Mouse (Mus musculus): ENCODE data around the gene Cort.
"Not testable (repeated sequence)": the region's sequence is repeated elsewhere in the genome, so short reads cannot be mapped to it uniquely, and the experiment has no call there.

The Cort gene

DNA sequence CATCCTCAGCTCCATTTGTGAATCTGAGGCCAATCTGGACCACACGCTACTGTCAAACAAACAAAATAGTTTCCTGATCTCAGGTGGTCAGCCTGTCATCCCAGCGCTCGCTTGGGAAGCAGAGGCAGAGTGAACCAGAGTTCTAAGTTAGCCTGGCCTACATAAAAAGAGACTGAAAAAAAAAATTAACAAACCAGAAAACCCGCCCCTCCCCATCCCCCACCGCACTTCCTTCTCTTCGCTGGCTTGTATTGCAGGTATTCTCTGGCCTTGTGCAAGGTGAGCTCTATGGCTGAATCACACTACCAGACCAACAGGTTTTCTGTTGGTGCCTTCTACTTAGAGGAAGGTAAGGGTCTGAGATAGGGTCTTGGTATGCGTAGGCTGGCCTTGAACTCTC lies 21.0 kb upstream of the Cort start:
- DNase-seq (ENCODE audit: low spot score in 2 of 2): no peak

DNA sequence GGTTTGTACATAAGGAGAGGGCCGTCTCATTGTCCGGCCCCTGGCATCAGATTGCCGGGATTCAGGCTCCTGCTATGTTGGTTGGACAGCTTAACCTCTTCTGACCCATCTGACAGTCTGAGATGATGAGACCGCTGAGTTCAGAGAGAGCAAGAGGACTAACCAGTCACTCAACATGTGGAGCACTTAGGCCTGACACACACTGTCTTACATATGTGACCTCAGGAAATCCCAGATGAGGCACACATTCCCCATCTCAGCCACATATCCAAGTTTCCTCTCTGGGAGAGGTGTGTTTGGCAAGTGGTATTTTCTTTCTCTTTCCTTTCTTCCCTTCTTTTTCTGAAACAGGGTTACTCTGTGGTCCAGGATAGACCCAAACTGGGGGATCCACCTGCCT lies 18.6 kb upstream of the Cort start:
- no peak for DNase-seq (ENCODE audit: low spot score in 2 of 2)

DNA sequence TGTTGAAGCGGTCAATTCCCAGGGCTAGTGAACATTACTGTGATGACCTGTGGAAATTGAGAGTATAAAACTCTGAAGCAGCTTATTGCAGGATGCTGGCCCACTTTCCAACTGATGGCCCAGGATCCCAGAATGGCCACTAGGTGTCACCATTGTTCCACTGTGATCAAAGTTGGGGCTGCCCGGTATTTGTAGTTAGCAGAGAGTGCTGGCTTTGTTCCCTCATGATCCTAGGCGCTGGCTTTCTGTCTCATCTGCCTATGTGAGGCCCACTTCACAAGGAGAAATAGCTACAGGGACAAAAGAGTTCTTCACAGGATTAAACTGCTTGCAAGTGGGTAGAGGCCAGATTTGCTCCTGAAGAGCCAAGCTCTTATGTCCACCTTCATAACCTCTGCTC lies 17.9 kb upstream of the Cort start:
- peak; percentile 69 to 82 for DNase-seq (ENCODE audit: low spot score in 2 of 2)

DNA sequence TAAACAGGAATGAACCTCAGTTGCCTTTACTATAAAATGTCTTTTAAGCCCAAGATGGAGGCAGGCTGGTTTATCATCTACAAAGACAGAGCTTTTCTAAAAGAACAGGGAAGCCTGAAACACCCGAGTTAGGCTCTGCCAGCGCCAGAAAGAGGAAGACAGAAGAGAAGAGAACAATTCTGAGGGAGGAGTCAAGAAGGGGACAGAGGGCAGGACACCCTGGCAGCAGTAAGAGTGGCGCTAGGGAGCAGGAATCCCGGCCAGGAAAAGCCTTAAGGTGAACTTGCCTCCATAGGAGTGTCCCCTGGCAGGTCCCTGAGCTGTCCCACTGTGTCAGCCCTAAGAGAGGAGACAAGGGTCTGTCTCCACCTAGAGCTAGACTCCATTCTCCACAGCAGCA lies 17.0 kb upstream of the Cort start:
- no peak for DNase-seq (ENCODE audit: low spot score in 2 of 2)

DNA sequence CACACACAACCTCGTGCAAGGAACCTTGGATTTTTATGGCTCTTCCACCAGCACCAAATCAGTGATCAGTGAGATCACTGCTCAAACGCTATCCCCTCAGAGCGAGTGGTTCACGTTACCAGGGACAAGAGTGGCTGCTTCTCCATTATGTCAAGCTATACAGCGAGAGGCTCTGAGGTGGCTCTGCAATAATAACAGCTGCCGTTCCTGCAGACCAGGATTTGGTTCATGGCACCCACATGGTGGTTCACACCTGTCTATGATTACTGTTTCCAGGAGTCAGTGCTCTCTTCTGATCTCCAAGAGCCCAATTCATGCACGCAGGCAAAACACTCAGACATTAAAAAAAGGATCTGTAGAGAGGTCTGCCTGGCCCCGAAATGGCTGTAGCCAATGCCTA lies 12.0 kb upstream of the Cort start:
- no peak for DNase-seq (ENCODE audit: low spot score in 2 of 2)

DNA sequence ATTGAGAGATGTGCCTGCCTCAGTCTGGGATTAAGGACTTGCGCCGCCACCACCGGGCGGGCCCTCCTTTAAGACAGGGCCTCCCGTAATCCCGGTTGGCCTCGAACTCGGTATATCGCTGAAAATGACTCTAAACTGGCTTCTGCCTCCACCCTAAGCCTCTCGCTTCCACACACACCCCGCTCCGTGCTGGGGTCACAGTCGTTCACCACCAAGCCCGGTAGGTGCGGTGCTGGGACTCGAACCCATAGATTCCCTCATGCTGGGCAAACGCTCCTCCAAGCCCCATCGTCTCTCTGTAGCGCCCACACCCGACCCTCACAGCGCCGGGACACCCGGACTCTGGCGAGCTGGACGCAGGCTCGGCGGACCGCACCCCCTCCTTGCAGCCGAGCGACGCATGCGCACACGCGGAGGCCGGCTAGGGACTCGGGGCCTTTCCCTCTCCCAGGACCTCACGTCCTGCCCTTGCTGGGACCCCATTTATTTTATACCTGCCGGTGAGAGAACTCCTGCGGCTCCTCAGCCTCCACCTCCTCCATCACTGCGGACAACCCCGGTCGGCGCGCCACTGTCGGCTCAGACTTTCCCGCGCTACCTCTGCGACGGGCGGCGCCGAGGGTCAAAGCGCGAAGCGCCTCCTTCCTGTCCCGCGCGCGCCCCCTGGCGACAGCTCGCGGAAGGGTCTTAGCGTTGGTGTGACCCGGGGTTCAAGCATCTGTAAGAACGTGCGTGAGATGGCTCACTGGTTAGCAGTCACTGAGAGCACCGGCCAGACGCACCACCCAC lies 10.6 kb upstream of the Cort start, which contains the start of gene Cenps:
Gene Cenps, minus strand, starts transcription at position 648 of the 789 bp plus-strand sequence.
- DNase-seq (ENCODE audit: low spot score in 2 of 2): peak; percentile 87 to 88

DNA sequence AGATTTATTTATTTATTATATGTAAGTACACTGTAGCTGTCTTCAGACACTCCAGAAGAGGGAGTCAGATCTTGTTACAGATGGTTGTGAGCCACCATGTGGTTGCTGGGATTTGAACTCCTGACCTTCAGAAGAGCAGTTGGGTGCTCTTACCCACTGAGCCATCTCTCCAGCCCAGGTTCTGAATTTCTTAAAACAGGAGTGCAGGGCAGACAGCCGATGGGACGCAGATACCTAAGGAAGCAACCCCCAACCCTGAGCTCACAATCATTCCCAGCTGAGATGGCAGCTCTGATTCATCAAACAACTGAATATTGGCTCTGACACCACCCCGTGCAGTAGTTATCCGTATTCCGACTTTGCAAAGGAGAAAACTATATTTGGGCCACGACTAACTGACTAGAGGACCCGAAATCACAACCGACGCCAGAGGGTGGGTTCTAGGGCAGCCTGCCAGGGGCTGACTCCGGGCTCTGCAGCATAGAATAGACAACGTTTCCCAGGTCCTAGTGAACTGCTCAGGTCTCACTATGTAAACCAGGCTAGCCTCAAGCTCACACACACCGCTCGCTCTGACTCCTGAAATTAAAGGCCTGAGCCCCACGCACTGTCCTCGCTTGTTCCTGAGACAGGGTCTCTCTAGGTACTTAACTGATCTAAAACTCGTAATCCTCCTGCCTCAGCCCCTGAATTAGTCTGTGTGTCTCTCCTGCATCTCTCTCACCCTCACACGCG lies 9.7 kb upstream of the Cort start:
- DNase-seq (ENCODE audit: low spot score in 2 of 2): no peak

DNA sequence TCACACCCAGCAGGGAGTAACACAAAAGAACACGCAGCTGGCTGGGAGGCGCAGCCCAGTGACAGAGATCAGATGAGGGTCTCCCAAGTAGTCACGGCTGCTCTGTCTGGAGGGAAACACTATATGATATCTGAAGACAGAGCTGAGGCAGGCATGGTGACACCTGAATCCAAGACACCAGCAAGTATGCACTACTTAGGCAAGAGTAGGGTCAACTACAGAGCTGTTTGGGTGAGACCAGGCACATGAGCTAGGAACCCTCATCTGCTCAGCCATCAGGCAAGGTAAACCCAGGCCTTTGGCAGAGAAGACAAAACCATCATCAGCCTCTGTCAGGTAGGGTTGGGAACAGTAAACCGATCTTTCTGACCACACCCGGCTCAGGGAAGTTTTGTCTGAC lies 6.8 kb upstream of the Cort start:
- no peak for DNase-seq (ENCODE audit: low spot score in 2 of 2)

DNA sequence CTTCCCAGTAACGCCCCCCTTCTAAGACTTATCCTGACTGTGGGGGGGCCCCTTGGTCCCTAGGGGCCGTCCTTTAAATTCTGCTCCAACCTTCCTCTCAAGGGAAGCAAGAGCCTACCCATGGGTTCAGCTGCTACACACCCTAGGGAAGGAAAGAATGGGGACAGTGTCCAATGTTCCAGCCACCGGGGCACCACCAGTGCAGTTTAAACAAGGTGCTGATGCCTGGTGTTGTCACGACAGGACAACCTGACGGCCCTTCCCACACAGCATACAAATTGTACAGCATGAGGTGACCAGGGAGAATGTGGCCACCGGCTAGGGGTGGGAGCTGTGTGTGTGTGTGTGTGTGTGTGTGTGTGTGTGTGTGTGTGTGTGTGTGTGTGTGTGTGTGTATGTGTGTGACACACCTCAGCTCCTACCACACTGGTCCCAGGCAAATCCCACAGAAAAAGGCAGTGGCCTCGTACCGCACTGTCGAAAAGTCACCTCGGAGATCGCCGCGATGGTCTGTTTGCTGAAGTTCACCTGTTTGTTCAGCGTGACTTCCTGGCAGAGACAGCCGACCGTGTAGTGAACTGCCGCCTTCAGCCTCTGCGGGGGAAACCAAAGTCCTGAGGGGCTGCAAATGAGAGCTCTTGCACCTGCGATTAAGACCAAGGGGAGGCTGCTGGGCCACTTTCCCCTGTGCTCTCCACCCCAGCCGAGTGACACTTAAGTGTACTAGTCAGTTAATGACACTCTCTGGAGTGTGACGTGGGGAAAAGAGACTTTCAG lies 5.4 kb upstream of the Cort start:
- no peak for DNase-seq (ENCODE audit: low spot score in 2 of 2)

DNA sequence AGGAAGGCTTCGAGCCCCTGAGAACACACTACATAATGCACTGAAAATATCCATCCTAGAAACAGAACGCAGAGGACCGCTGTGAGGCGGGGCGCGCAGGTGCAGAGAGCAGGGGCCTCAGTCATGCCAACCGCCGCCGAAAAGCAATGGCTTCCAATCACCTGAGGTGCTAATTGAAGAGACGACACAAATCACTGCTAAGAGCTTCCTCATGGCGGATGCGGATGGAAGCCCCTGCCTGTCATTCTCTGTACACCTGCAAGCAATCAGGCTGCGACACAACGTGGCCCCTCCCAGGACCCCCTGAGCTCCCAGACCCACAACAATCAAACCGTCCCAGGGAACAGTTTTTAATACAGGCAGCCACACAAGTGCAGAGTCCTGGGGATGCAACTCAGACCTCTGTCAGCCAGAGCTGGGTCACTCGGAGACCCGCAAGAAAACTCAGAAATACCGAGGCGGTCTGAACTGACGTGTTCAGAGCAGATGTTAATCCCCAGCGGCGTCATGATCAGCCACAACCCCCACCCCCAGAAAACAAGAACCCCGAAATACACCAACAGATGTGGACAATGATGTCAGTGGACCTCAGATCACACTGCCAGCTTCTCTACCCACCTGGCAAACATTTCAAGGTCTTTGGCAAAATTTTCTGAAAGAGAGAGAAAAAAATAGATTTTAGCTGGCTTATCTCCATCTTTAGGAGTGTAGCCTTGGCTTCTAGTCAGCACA lies 4.6 kb upstream of the Cort start:
- no peak for DNase-seq (ENCODE audit: low spot score in 2 of 2)

DNA sequence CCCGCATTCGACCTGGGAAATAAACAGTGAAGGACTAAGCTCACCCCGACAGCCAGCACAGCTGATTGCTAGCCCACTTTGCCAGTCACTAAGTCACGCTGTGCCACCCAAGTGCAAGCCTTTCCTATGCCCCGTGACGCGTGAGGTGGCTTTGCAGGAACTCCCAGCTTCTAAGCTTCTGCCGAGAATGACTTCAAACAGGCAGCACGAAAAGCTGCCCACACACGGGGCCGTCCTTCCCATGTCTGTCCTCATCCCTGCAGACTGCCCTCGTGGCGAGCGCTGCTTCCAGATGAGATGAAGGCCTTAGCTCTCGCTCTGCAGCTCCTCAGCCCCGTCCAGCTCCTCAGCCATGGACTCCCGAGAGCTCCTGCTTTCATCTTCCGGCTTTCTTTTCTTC lies 1.9 kb upstream of the Cort start:
- DNase-seq (ENCODE audit: low spot score in 2 of 2): no peak

DNA sequence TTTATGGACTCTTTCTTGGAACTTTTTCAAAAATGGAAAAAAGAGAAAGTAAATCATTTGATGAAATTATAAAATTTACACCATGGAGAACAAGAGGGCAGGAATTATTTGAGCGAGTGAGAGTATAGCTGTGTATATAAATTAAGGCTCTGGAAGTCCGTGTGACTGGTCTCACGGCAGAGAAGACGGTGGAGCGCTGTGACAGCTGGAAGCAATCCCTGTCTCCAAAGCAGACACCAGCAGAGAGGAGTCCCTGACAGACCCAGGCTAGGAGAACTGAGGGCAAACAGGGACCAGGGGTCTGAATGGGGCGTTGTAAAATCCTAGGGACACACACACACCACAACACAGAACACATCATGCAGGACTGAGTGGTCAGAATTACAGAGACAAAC lies 451 bp downstream of the Cort start:
- DNase-seq (ENCODE audit: low spot score in 2 of 2): no peak

DNA sequence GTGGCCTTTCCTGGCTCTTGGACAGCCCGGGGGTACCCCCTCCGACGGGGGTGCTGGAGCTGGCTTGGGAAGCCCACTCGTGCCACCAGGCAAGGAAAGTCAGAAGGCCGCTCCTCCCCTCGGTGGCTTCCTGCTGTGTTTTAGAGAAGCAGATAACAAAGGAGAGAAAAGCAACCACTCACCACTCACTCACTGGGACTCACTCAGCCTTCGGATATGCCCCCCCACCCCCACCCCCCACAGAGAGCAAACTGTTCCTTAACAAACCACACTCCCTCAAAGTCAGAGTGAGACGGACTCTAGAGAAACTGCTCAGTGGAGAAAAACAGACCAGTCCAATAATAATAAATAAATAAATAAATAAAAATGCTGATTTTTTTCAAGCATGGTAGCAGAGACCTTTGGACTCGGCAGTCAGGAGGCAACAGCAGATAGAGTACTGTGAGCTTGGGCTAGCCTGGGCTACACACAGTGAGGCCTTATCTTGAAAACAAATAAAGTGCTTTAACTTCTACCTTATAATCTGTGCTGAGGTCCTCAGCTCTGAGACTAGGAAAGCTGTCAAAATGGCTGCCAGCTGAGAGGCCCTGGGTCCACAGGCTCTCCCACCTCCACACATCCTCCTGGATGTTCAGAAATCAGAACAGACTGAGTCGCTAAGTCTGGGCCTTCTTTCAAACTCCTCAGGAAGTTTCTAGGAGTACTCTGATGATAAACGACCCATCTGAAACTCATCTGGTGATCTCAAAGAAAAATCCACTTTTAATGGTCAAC lies 1.0 kb downstream of the Cort start:
- DNase-seq (ENCODE audit: low spot score in 2 of 2): no peak

DNA sequence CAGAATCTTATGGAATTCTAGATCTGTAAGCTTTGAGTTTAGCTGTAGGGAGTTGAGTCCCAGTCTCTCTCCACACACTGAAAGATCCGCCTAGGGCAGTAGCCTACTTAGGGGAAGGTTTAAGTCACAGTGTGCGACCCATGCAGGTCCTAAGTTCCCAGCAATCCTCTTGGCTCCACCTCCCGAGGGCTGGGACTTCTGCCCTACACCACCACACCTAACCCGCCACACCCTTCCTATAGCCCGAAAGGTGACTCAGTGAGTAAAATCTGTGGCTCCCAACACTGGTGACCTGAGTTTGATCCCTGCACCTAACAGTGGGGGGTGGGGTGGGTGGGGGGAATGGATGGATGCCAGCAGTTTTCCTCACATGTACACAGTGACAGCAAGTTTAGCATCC lies 3.1 kb downstream of the Cort start:
- DNase-seq (ENCODE audit: low spot score in 2 of 2): no peak

DNA sequence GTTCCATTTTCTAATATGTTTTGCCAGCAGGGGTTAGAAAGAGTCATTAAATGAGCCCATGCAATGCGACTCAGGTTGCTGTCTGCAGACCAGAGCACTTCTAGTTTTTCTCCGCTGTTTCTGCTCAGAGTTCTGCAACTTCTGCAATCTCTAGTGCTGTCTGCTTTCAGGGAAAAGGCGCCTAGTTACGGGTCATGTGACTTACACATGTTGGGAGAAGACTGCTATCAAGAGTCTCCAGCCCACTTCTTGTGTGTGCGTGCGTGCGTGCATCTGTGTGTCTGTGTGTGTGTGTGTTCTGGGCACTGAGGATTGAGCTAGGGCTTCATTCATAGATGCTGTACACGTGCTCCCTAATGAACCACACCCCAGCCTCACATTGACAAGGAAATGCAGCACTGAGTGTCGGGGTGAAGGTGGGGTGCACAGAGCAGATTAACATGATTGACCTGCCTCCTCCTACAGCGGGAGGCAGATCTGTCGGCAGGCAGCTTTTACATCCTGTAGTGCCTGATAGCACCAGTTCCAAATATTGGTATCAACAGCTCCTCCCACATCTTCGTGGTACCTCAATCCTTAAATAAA lies 6.5 kb downstream of the Cort start:
- DNase-seq (ENCODE audit: low spot score in 2 of 2): not testable (repeated sequence)

DNA sequence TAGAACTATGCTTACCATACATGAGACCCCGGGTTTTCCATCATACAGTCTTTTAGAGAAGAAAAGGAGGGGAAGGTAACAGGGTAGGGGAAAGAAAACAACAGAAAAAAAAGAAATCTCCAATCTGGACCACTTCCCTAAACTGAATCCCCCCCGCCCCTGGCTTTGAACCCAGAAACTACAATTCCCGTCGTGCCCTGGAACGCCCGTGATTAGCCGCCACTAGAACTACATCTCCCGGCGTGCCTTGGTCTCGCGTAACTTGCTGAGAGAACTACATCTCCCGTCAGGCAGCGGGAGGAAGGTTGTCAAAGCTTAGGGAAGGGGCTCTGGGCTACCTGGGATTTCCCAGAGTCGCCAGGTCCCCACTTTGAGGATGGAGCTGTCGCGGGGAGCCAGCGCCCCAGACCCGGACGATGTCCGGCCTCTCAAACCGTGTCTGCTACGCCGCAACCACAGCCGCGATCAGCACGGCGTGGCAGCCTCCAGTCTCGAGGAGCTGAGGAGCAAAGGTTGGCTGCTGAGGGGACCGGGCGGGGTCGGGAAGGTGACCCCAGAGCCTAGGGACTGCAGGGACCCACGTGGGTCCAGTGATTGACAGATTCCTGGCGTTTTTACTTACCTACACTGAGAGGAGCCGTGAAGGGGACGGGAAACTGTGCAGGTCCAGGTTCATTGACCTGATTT lies 22.5 kb downstream of the Cort start, which contains the start of gene Dffa:
Gene Dffa, plus strand, starts transcription at position 272 of the 687 bp plus-strand sequence.
- DNase-seq (ENCODE audit: low spot score in 2 of 2): peak; percentile 83 to 85

DNA sequence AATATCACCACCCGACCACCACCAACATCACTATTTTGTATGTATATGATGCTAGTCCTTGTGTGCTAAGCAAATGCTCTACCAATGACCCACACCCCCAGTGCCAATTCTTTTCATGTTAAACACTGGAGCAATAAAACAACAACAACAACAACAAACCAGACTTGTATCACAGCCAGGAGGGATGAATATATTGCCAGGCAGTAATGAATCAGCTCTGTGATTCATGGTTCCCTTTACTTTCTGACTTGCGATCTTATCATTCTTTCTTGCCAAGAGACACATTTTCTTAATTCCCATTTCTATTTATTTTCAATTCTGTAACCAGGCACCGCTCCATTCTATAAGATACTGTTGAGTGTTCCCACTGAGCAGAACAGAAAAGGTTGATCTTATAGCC lies 25.1 kb downstream of the Cort start:
- DNase-seq (ENCODE audit: low spot score in 2 of 2): no peak

DNA sequence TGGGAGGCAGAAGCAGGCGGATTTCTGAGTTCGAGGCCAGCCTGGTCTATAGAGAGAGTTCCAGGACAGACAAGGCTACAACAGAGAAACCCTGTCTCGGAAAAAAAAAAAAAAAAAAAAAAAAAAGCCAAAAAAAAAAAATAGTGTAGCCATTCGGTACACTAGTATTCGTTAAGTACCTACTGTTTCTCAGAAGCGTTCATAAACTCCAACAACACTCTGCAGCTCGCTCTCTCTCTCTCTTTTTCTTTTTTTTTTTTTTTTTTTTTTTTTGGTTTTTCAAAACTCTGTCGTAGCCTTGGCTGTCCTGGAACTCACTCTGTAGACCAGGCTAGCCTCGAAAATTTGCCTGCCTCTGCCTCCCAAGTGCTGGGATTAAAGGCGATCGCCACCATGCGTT lies 26.1 kb downstream of the Cort start:
- not testable (repeated sequence) for DNase-seq (ENCODE audit: low spot score in 2 of 2)

DNA sequence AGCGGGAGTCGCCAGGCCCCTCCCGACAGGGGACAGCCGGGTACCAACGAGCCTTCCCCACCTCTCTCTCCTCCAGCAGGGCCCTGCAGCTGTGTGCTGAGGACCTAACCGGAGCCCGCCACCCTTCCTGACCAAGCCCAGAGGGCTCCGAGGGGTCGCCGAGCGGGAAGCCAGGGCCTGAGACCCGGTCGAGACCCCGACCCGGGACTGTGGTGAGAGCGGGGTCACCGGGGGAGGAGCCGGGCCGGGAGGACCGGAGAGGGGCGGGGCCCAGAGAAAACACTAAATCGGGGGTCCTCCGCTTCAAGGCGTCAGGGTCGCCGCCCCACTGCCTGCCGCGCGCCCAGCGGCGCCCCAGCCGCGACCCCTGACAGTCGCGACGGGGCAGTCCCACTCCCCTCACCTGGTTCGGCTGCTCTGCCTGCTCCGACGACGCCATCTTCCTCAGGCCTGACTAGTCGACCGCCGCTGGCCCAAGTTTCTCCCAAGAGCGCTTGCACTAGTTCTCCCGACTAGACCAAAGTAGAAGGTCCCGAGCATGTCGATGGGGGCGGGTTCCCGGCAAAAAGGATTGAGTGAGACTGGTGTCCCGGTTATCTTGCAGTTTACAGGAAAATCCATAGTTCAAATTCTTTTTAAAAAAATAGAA lies 27.1 kb downstream of the Cort start, which contains the start of gene Pex14:
Gene Pex14, minus strand, starts transcription at position 508 of the 649 bp plus-strand sequence.
- peak; percentile 83 to 85 for DNase-seq (ENCODE audit: low spot score in 2 of 2)
